Mouse (Mus musculus): ENCODE results near the gene Snap47. TPM values are rescaled to one million over a fixed set of nuclear protein-coding genes. Genes with fewer than 3 reads are reported as not detected.

The Snap47 gene
- polyA plus RNA-seq (2015; fragmentation: Nextera tagmentation; extraction: Ambion mirVana), result 115 and 121 TPM in 2 replicates

- H3K9me3 ChIP-seq (replicated peaks), result no peaks in the 10 kb centered on the region
- peaks cover 35% of the 10 kb centered on the region for H3K36me3 ChIP-seq
- H3K27me3 ChIP-seq, result no peaks in the 10 kb centered on the region
- no peak for ATAC-seq (ENCODE audit: insufficient number of reproducible peaks, low FRiP score, low TSS enrichment, low read depth)
- H3K27ac ChIP-seq (replicated peaks), result peak within 1 kb of the TSS; percentile 85
- 79% methylated on average over 4 of the region's 4 CpGs for WGBS
- H3K4me1 ChIP-seq, result peaks cover 22% of the 10 kb centered on the region
- peak within 1 kb of the TSS; percentile 89 for H3K4me3 ChIP-seq (replicated peaks)
- H3K9ac ChIP-seq, result peak within 1 kb of the TSS; percentile 73
- H3K4me2 ChIP-seq (replicated peaks), result peak within 1 kb of the TSS; percentile 75
Observed at GRCm38 (mm10) chr11:59451086-59451485, at the start of gene Snap47. Snap47 (minus strand) TSS chr11:59451186.

- Histone ChIP-seq H3K9ac (no peak overlapping the region), H3K27ac (replicated peaks) (no peak overlapping the region), H3K4me1 (no peaks in the 10 kb centered on the region), H3K4me2 (replicated peaks) (no peak overlapping the region), H3K9me3 (replicated peaks) (no peaks in the 10 kb centered on the region), H3K4me3 (replicated peaks) (no peak overlapping the region), H3K27me3 (no peaks in the 10 kb centered on the region), H3K36me3 (peaks cover 96% of the 10 kb centered on the region)
- WGBS, result 93% methylated on average over 7 of the region's 7 CpGs
- no peak for ATAC-seq (ENCODE audit: insufficient number of reproducible peaks, low FRiP score, low TSS enrichment, low read depth)
Observed at GRCm38 (mm10) chr11:59497747-59498146, 46.8 kb upstream of the Snap47 start.

GRCm38 (mm10) chr11:59496672-59497310 lies 45.8 kb upstream of the Snap47 start:
- WGBS, result 79% methylated on average over 6 of the region's 6 CpGs
- ATAC-seq (ENCODE audit: insufficient number of reproducible peaks, low FRiP score, low TSS enrichment, low read depth), result no peak
- Histone ChIP-seq H3K9me3 (replicated peaks) (no peaks in the 10 kb centered on the region), H3K36me3 (peaks cover 96% of the 10 kb centered on the region), H3K27me3 (no peaks in the 10 kb centered on the region), H3K9ac (no peak overlapping the region), H3K4me2 (replicated peaks) (no peak overlapping the region), H3K4me3 (replicated peaks) (no peak overlapping the region), H3K4me1 (no peaks in the 10 kb centered on the region), H3K27ac (replicated peaks) (no peak overlapping the region)

GRCm38 (mm10) chr11:59486222-59486621 lies 35.2 kb upstream of the Snap47 start:
- Histone ChIP-seq H3K36me3 (peaks cover 61% of the 10 kb centered on the region), H3K9me3 (replicated peaks) (no peaks in the 10 kb centered on the region), H3K4me1 (no peaks in the 10 kb centered on the region), H3K27me3 (no peaks in the 10 kb centered on the region), H3K9ac (no peak overlapping the region), H3K27ac (replicated peaks) (no peak overlapping the region), H3K4me3 (replicated peaks) (no peak overlapping the region), H3K4me2 (replicated peaks) (no peak overlapping the region)
- ATAC-seq (ENCODE audit: insufficient number of reproducible peaks, low FRiP score, low TSS enrichment, low read depth), result no peak
- 78% methylated on average over 8 of the region's 8 CpGs for WGBS

- 68% methylated on average over 2 of the region's 2 CpGs for WGBS
- H3K9me3 ChIP-seq (replicated peaks), result no peaks in the 10 kb centered on the region
- no peak overlapping the region for H3K27ac ChIP-seq (replicated peaks)
- H3K27me3 ChIP-seq, result no peaks in the 10 kb centered on the region
- H3K4me2 ChIP-seq (replicated peaks), result no peak overlapping the region
- H3K4me3 ChIP-seq (replicated peaks), result no peak overlapping the region
- H3K4me1 ChIP-seq, result no peaks in the 10 kb centered on the region
- no peak overlapping the region for H3K9ac ChIP-seq
- no peak for ATAC-seq (ENCODE audit: insufficient number of reproducible peaks, low FRiP score, low TSS enrichment, low read depth)
- H3K36me3 ChIP-seq, result peaks cover 56% of the 10 kb centered on the region
Observed at GRCm38 (mm10) chr11:59485641-59486040, 34.7 kb upstream of the Snap47 start.

GRCm38 (mm10) chr11:59483212-59483611 lies 32.2 kb upstream of the Snap47 start:
- H3K27ac ChIP-seq (replicated peaks), result no peak overlapping the region
- H3K4me2 ChIP-seq (replicated peaks), result no peak overlapping the region
- 7% methylated on average over 2 of the region's 2 CpGs for WGBS
- H3K4me3 ChIP-seq (replicated peaks), result no peak overlapping the region
- H3K4me1 ChIP-seq, result no peaks in the 10 kb centered on the region
- no peak overlapping the region for H3K9ac ChIP-seq
- H3K36me3 ChIP-seq, result peaks cover 32% of the 10 kb centered on the region
- H3K27me3 ChIP-seq, result no peaks in the 10 kb centered on the region
- no peaks in the 10 kb centered on the region for H3K9me3 ChIP-seq (replicated peaks)
- ATAC-seq (ENCODE audit: insufficient number of reproducible peaks, low FRiP score, low TSS enrichment, low read depth), result no peak

- ATAC-seq (ENCODE audit: insufficient number of reproducible peaks, low FRiP score, low TSS enrichment, low read depth), result no peak
- Histone ChIP-seq H3K4me2 (replicated peaks) (no peak overlapping the region), H3K27ac (replicated peaks) (no peak overlapping the region), H3K4me1 (no peaks in the 10 kb centered on the region), H3K9me3 (replicated peaks) (no peaks in the 10 kb centered on the region), H3K27me3 (no peaks in the 10 kb centered on the region), H3K4me3 (replicated peaks) (no peak overlapping the region), H3K9ac (no peak overlapping the region), H3K36me3 (no peaks in the 10 kb centered on the region)
- WGBS, result 61% methylated on average over 6 of the region's 6 CpGs
Observed at GRCm38 (mm10) chr11:59477240-59477639, 26.3 kb upstream of the Snap47 start.

- Histone ChIP-seq H3K4me2 (replicated peaks) (peak within 1 kb of the TSS; percentile 74), H3K4me3 (replicated peaks) (peak within 1 kb of the TSS; percentile 86), H3K27me3 (no peaks in the 10 kb centered on the region), H3K27ac (replicated peaks) (peak within 1 kb of the TSS; percentile 90), H3K4me1 (peaks cover 5% of the 10 kb centered on the region), H3K9me3 (replicated peaks) (no peaks in the 10 kb centered on the region), H3K36me3 (no peaks in the 10 kb centered on the region), H3K9ac (peak within 1 kb of the TSS; percentile 92)
- WGBS, result 0% methylated on average over 19 of the region's 19 CpGs
- ATAC-seq (ENCODE audit: insufficient number of reproducible peaks, low FRiP score, low TSS enrichment, low read depth), result peak; percentile 87
Observed at GRCm38 (mm10) chr11:59472326-59472677, 21.3 kb upstream of the Snap47 start, which contains the start of gene Zfp867. Zfp867 (minus strand) TSS chr11:59472474.

GRCm38 (mm10) chr11:59471413-59472325 lies 20.7 kb upstream of the Snap47 start:
- no peaks in the 10 kb centered on the region for H3K9me3 ChIP-seq (replicated peaks)
- no peaks in the 10 kb centered on the region for H3K27me3 ChIP-seq
- WGBS, result 4% methylated on average over 37 of the region's 37 CpGs
- ATAC-seq (ENCODE audit: insufficient number of reproducible peaks, low FRiP score, low TSS enrichment, low read depth), result peak; percentile 39
- H3K27ac ChIP-seq (replicated peaks), result peak overlapping the region; percentile 90
- H3K36me3 ChIP-seq, result no peaks in the 10 kb centered on the region
- H3K4me2 ChIP-seq (replicated peaks), result peak overlapping the region; percentile 74
- H3K4me3 ChIP-seq (replicated peaks), result peak overlapping the region; percentile 86
- H3K4me1 ChIP-seq, result peaks cover 5% of the 10 kb centered on the region
- peak overlapping the region; percentile 92 for H3K9ac ChIP-seq

- Histone ChIP-seq H3K4me1 (peaks cover 13% of the 10 kb centered on the region), H3K27me3 (no peaks in the 10 kb centered on the region), H3K9me3 (replicated peaks) (peaks cover 33% of the 10 kb centered on the region), H3K9ac (no peak overlapping the region), H3K36me3 (peaks cover 64% of the 10 kb centered on the region), H3K4me2 (replicated peaks) (no peak overlapping the region), H3K4me3 (replicated peaks) (no peak overlapping the region), H3K27ac (replicated peaks) (no peak overlapping the region)
- ATAC-seq (ENCODE audit: insufficient number of reproducible peaks, low FRiP score, low TSS enrichment, low read depth), result no peak
- WGBS, result 88% methylated on average over 2 of the region's 2 CpGs
Observed at GRCm38 (mm10) chr11:59460459-59460858, 9.5 kb upstream of the Snap47 start.

GRCm38 (mm10) chr11:59458973-59459372 lies 8.0 kb upstream of the Snap47 start:
- no peak overlapping the region for H3K4me3 ChIP-seq (replicated peaks)
- H3K27ac ChIP-seq (replicated peaks), result peak overlapping the region; percentile 74
- no peak overlapping the region for H3K4me2 ChIP-seq (replicated peaks)
- peaks cover 21% of the 10 kb centered on the region for H3K9me3 ChIP-seq (replicated peaks)
- peaks cover 13% of the 10 kb centered on the region for H3K4me1 ChIP-seq
- peak; percentile 85 for ATAC-seq (ENCODE audit: insufficient number of reproducible peaks, low FRiP score, low TSS enrichment, low read depth)
- H3K9ac ChIP-seq, result no peak overlapping the region
- no peaks in the 10 kb centered on the region for H3K27me3 ChIP-seq
- H3K36me3 ChIP-seq, result peaks cover 66% of the 10 kb centered on the region
- WGBS, result 24% methylated on average over 5 of the region's 5 CpGs

All from embryonic facial prominence, embryonic 15.5 days (tissue).